In the genomic region with DNA sequence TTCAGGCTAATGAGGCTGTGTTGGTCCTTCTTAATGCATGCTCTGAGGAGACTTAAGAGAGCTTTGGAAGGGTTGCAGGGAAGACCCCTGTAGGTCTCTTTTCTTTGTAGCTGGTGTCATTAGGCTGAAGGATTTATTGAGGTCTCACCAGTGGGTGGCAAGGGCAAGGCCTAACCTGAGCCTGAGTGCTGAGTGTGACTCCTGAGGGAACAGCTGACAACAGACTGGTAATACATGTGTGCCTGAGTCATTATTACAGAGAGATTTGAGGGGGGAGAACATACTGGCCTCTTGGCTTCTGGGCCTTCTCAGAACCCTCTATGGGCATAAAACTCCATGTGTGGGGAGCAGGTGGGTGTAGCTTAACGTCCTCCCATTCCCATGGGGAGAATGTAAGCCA, we compare ENCODE assay signal across 18 mouse cellular contexts.
"Had no signal": no experiment of that assay in that cellular context is flagged by ENCODE, and none has a peak within 500 bp of the region (broad histone marks: within the 10 kb centered on the region; RNA-seq: fewer than 3 reads in every experiment).

No protein-coding gene starts in this region.

- ATAC-seq: liver, embryonic 12.5 days; midbrain, embryonic 13.5 days; midbrain, embryonic 16.5 days had no signal

- H3K27ac ChIP-seq: limb, embryonic 12.5 days; limb, embryonic 15.5 days; liver, embryonic 12.5 days; liver, embryonic 15.5 days; lung, embryonic 15.5 days; midbrain, embryonic 13.5 days; stomach, postnatal 0 days had no signal

- H3K4me2 ChIP-seq: limb, embryonic 12.5 days; limb, embryonic 15.5 days; liver, embryonic 12.5 days; liver, embryonic 15.5 days; lung, embryonic 15.5 days; midbrain, embryonic 13.5 days had no signal

- DNase-seq: kidney, adult 18-20 months; kidney, adult 9 months; kidney, postnatal 14 days; kidney, postnatal 4 days; left cerebral cortex, postnatal 4 days; lung, adult 18-20 months; lung, postnatal 10 days; lung, postnatal 36 days; thymus, postnatal 25 days had no signal

- H3K9ac ChIP-seq: limb, embryonic 12.5 days; limb, embryonic 15.5 days; liver, embryonic 12.5 days; liver, embryonic 15.5 days; lung, embryonic 15.5 days; midbrain, embryonic 13.5 days had no signal

- H3K9me3 ChIP-seq: limb, embryonic 12.5 days; limb, embryonic 15.5 days; liver, embryonic 12.5 days; liver, embryonic 15.5 days; lung, embryonic 15.5 days; megakaryocyte, embryonic 14.5 days; midbrain, embryonic 13.5 days had no signal

- H3K27me3 ChIP-seq: limb, embryonic 12.5 days; limb, embryonic 15.5 days; liver, embryonic 12.5 days; liver, embryonic 15.5 days; lung, embryonic 15.5 days; megakaryocyte, embryonic 14.5 days; midbrain, embryonic 13.5 days had no signal

- H3K4me1 ChIP-seq: liver, embryonic 15.5 days; lung, embryonic 15.5 days had no signal

- H3K36me3 ChIP-seq: limb, embryonic 12.5 days; limb, embryonic 15.5 days; liver, embryonic 12.5 days; liver, embryonic 15.5 days; lung, embryonic 15.5 days; midbrain, embryonic 13.5 days had no signal

- H3K4me3 ChIP-seq: limb, embryonic 12.5 days; limb, embryonic 15.5 days; liver, embryonic 12.5 days; liver, embryonic 15.5 days; lung, embryonic 15.5 days; megakaryocyte, embryonic 14.5 days; midbrain, embryonic 13.5 days had no signal
